Mouse (Mus musculus) testis, adult 2 months (tissue): ENCODE data around the gene Tc2n.

Experiments used
- CTCF ChIP-seq: fragments of 200-500 bp; IDR thresholded peaks from 2 replicates; pipeline ENCODE4 v1.5.1; 2012; ENCODE audit warnings: low read depth, mild to moderate bottlenecking, inconsistent platforms, low read length, moderate library complexity; ENCODE audit not compliant: control insufficient read depth, insufficient read depth, insufficient replicate concordance
- POLR2A ChIP-seq: fragments of 200-500 bp; IDR thresholded peaks from 2 replicates; pipeline ENCODE4 v1.6.1; 2012; ENCODE audit warnings: low read depth, mild to moderate bottlenecking, inconsistent platforms, low read length, moderate library complexity; ENCODE audit not compliant: control insufficient read depth

- TF ChIP-seq POLR2A (no peak), CTCF (no peak)
Measured at GRCm38 (mm10) chr12:101767306-101768053, 49.2 kb upstream of the Tc2n start.
